Mouse (Mus musculus) left cerebral cortex, adult 2 months (tissue): ENCODE measurements around the gene Snx33. TPM values are rescaled to one million over a fixed set of nuclear protein-coding genes. Genes with fewer than 3 reads are reported as not detected.

ENCODE experiments used
- DNase-seq, 2 experiments: peaks; one replicate each; pipeline ENCODE4 v3.0.0; 2021 to 2022; ENCODE audit warnings: low spot score in 2 of 2, mixed read lengths in 1 of 2; ENCODE audit errors: extremely low spot score in 1 of 2
- H3K27ac ChIP-seq: fragments of 200-600 bp; 2 replicates; pipeline ENCODE4 v1.8.1; 2022
- H3K4me3 ChIP-seq: fragments of 200-600 bp; 2 replicates; pipeline ENCODE4 v1.8.1; 2022
- CTCF ChIP-seq: fragments of 200-600 bp; IDR thresholded peaks from 2 replicates; pipeline ENCODE4 v1.8.1; 2022; ENCODE audit warnings: antibody characterized with exemption, mild to moderate bottlenecking, moderate library complexity
- intact Hi-C: fragments of 180-260 bp; cut with DNase I; formaldehyde crosslinking; loops from one replicate; pipeline ENCODE4 v1.15.1; 2025
- total RNA-seq, 2 experiments: library from RNA; stranded (reverse); gene quantifications; 2 replicates each; pipeline ENCODE4 v1.2.3; 2021

The Snx33 gene
- total RNA-seq, 2 experiments from 2014 or later, result 5.8 to 7.3 TPM

DNA sequence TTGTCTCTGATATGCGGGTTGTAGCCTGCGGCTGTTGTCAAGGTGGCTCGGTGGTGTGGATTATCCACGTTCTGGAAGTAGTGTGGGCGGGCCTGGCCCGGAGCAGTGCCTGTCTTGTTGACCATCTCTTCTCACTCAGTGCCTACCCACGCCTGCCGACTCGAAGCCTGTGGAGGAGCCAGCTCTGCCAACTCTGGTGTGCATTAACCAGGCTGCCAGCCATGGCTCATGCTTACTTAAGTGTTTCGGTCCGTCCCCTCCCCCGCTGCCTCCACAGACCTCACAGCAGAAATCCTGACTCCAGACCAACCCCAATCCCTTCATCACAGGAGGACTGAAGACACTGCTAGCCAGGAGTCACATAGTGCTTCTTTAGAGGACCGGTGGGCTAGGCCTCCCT, 58.6 kb downstream of the Snx33 start:
- intact Hi-C loops, result no loop called here
- TF ChIP-seq CTCF, result no peak
- H3K27ac ChIP-seq, result peak overlapping the region; percentile 76
- no peak overlapping the region for H3K4me3 ChIP-seq
- peak; percentile 67 to 79 for DNase-seq

- intact Hi-C loops, result no loop called here
- Histone ChIP-seq H3K4me3 (no peak overlapping the region), H3K27ac (peak overlapping the region; percentile 76)
- TF ChIP-seq CTCF, result no peak
- DNase-seq, result peak; percentile 51 to 62
Observed at GRCm38 (mm10) chr9:56868292-56868691, 59.9 kb downstream of the Snx33 start.

Other genes starting within 250 kb of the Snx33 start
- gene Lingo1, start 131.9 kb downstream of the Snx33 start, total RNA-seq, result 100 to 1,000 TPM; 481 to 504 TPM
- gene Odf3l1, start 63.7 kb downstream of the Snx33 start, total RNA-seq, result not detected
- gene Cspg4, start 63.3 kb downstream of the Snx33 start, total RNA-seq, result 10 to 100 TPM; 15.2 to 15.9 TPM
- gene Imp3, start 9.1 kb upstream of the Snx33 start, total RNA-seq, result 10 to 100 TPM; 49.8 to 50.2 TPM
- gene Snupn, start 22.5 kb upstream of the Snx33 start, total RNA-seq, result 10 to 100 TPM; 13.5 to 16.3 TPM
- gene Ptpn9, start 66.6 kb upstream of the Snx33 start, total RNA-seq, result 10 to 100 TPM; 29.7 to 33.1 TPM
- 10 to 100 TPM; 38.8 to 47.5 TPM for gene Sin3a, start 143.7 kb upstream of the Snx33 start, total RNA-seq
- 100 to 1,000 TPM; 150 to 175 TPM for gene Man2c1, start 202.3 kb upstream of the Snx33 start, total RNA-seq
- 10 to 100 TPM in 1 of 2 experiments, 1 to 10 TPM in 1; 9.9 to 10.5 TPM for gene Neil1, start 219.9 kb upstream of the Snx33 start, total RNA-seq
- gene Commd4, start 230.0 kb upstream of the Snx33 start, total RNA-seq, result 10 to 100 TPM; 84.1 to 93.1 TPM